Mouse (Mus musculus) B cell, adult 2 months (primary cell): ENCODE results near the gene Iqcf5.
"Not testable (repeated sequence)": the region's sequence is repeated elsewhere in the genome, so short reads cannot be mapped to it uniquely, and the experiment has no call there.

Experiments used
- DNase-seq, 2 experiments: peaks; one replicate each; pipeline ENCODE4 v3.0.0; 2022

Gene Iqcf5

DNA sequence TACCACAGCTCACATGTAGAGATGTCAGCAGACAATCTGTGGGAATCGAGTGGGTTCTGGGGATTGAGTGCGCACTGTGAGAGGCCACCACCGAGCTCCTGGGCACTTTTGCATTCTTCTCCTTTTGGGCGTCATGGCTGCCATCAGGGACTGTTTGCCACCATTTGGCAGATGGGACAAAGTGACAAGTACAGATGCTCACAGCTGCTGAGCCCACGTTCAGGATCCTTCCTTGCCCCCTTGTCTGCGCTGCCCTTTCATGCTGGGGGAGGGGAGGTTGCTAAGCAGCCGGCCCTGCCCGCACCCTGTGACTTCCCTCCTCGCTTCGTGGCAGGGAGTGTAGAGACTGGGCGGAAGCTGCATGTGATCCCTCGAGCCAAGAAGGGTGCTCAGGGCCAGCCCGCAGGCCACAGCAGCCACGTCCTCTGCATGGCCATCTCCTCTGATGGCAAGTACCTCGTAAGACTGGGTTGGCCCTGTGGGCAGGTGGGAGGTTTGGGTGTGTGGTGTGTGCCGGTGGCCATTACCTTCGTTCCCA is 31.7 kb upstream of the Iqcf5 start:
- DNase-seq: no peak

DNA sequence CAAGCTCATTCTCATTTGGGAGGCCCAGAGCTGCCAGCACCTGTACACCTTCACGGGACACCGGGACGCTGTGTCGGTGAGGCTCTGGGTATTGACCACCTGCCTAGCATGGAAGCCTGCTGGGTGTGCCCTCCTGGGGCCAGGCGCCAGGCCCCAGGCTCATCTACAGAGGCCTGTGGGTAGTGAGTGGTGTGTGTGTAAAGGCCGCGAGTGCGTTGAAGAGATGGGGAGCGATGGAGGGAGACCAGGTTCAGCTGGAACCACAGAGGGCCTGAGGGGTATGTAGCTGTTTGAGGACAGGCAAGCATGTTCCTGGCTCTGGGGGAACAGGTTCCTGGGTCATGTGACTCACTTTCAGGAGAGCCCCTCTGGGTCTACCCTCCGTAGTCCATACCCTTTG is 31.2 kb upstream of the Iqcf5 start:
- no peak for DNase-seq

DNA sequence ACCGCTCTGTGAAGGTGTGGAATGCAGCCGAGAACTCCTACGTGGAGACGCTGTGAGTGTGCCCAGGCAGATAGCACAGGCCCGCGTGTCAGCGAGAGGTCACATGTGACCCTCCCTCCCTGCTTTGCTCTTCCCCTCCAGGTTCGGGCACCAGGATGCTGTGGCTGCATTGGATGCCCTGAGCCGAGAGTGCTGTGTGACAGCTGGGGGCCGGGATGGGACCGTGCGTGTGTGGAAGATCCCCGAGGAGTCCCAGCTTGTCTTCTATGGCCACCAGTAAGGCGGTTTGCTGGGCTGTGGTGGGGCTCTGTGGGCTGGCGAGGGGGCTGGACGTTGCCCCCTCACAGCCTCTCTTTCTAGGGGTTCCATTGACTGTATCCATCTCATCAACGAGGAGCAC is 30.8 kb upstream of the Iqcf5 start:
- DNase-seq: no peak

DNA sequence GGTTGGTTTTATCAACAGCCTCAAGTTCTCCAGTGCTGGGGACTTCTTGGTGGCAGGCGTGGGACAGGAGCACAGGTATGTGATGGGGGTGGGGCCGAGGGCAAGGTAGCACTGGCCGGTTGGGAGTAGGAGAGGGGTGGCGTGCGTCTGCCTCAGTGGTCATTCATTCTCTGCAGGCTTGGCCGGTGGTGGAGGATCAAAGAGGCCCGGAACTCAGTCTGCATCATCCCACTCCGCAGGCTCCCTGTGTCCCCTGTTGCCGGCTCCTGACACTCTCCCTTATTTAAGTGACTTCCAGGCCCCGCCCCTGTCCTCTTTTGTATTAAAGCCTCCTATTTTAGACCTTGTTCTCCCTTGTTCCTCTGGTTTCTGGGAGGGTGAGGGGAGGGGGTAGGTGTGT is 29.3 kb upstream of the Iqcf5 start:
- DNase-seq: no peak

DNA sequence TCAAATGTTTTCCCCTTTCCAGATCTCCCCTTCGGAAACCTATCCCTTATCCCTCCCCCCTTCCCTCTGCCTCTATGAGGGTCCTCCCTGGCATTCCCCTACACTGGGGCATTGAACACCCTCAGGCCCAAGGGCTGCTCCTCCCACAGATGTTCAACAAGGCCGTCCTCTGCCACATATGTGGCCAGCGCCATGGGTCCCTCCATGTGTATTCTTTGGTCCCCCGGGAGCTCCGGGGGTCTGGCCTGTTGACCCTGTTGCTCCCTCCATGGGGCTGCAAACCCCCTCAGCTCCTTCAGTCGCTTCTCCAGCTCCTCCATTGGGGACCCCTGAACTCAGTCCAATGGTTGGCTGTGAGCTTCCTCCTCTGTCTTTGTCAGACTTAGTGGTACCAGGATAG is 26.8 kb upstream of the Iqcf5 start:
- DNase-seq: not testable (repeated sequence)

DNA sequence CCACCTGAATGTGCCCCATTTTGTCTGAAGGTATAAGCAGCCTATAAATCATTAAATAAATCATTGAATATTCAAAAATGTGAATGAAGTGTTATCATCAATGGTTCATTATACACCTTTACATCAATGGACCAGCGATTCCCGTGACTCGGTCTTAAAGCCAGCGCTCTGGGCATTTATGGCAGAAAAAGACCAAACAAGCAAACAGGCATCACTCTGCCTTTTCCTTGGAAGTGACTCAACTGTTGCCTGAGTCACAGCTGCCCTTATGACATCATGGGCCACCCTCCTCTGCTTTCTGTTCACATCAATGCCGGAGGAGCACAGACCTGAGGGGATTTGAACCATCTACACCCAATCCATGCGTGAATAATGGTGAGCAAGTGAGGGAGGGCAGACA is 14.7 kb upstream of the Iqcf5 start, which contains the start of gene Iqcf1:
Iqcf1 (plus strand) TSS at position 301 of the 400 bp plus-strand sequence.
- DNase-seq: no peak

DNA sequence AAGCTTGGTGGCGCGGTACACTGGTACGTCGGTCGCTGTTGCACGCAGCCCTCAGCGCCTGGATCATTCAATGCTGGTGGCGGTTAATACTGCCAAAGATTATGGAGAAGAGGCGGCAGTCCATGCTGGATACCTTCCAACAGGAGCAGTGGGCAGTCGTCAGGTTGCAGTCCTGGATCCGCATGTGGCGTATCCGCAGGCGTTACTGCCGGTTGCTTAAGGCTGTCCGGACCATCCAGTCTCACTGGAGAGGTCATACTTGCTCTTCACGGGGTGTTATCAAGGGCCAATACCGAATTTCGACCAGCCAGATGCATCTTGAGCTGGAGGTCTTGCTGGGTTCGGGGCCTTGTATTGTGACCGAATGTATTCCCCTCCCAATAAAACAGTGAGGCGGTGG is 12.5 kb upstream of the Iqcf5 start:
- no peak for DNase-seq

DNA sequence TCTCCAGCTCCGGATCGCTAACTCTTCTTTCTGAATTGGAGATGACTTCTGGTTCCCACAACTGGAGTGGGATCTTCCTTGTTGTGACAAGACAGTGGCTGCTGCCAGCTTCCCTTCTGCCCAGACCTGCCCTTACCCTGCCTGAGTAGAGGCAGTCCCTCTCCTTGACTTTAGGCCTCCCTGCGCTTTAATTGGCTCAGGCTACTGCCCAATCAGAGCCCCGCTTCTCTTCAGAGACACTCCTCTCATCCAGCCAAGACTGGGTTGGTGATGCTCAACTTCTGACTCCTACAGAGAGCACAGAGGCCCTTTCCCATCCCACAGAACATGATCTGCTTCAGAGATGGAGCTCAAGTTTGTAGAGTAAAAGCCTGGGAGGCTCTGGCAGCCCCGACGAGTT is 10.1 kb upstream of the Iqcf5 start:
- DNase-seq: no peak

DNA sequence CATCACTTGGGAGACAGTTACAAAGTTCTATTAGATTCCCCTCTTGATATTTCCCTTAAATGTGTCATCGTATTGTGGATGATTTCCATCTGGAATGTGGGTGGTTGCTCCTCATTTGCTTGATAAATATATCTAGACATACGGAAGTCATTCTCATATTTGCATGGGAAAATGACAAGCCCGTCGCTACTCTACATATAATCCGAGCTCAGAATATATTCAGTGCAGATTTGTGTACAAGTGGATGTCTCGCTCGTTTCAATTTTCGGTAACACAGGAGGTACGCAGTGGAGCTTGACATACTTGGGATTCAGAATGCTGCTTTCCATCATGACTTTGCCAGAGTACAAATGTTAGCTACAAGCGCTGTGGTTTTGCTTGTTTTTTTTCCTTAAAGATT is 5.0 kb upstream of the Iqcf5 start:
- no peak for DNase-seq

DNA sequence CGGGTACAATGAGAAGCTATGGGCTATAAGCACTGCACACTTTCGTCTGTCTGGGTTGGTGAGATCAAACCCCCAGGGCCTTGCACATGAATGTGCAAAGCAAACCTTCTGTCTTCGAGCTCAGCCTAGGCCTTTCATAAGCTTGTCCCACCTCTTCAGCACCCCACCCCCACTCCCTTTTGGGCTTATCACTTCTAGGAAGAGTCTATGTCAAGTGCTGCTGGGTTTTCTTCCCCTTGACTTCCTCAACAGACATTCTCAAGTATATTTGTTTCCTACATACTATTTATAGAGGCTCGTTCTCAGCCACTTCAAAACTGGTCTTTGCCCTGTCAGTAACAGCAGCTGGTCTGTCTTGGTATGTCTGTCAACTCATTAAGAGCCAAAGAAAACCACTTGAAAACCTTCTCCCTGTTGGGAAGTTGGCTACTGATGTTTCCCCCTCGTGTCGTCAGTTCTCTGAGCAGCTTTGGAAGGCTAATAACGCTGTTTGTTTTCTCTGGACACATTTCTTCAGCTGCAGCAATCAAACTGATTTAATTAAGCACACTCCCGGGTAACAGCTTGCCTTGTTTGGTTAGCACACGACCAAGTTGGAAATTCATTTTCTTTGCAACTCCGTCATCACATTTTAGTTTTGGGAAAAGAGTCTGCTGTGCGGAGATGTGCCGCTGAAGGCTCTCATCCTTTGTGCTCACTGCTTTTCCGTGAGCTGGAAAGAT is 1.5 kb upstream of the Iqcf5 start:
- DNase-seq: no peak

DNA sequence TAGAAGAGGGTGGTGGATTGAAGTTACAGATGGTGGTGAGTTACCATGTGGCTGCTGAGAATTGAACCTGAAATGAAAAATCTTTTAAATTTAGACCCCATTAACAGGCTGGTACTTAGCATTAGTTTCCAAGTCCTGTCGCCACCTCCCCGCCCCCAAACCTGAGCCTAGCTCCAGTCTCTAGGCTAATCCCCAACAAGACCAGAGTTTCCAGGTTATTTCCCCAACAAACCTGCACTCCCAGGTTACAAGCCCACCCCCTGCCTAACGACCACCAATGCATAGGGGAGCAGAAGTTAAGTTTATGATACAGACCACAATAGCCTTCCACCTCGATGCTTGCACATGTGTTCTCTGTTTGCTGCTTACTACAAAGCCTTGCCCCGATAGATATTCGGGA is 807 bp upstream of the Iqcf5 start:
- DNase-seq: no peak

DNA sequence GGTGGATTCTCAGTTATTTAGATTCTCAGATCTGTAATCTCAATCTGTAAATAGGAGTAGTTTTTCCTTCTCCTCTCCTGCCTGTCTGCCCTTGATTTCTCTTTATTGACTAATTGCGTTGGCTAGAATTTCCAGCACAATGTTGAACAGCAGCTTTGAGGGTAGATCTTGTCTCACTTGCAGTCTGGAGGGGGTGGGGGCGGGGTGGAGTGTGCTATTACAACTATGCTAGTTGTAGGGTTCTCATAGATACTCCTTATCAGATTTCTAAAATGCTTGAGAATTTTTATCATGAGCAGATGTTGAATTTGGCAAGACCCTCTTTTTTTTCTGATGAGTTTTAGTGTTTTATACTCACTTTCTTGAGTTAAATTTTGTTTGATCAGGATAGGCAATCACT is 5.1 kb downstream of the Iqcf5 start:
- no peak for DNase-seq

DNA sequence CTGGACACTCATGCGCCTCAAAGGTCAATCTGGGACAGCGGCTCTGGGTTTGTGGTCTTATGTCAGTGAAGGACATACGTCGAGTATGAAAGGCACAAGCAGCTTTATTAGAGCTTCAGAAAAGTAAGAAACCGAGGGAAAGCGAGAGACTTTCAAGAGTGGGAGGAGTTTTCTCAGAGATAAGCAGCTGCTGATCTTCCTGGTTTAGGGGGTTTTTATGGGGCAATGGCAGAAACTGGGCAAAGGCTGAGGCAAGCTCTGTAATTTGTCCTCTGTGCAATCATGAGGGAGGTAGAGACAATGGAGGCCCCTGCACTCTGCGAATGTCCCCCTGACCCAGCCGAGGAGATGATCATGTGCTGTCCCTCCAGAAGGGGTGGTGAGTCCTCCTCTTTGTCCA is 5.5 kb downstream of the Iqcf5 start:
- DNase-seq: no peak

DNA sequence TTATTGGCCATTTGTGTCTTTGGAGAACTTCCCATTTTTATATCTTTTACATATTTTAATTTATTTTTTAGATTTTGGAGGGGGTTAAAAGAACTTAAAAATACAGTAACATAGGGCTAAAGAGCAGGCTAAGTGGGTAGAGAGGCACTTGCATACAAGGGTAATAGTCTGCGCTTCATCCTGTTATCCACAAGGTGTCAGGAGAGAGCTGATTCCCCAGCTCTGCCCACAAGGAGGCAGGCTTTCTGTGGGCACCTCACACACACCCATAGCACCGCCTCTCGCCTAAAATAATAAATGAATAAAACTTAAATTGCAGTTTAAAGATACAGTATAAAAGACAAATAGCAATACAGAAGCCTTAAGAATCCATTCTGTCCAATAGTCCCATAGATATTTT is 17.5 kb downstream of the Iqcf5 start:
- peak; percentile 29 to 42 for DNase-seq

DNA sequence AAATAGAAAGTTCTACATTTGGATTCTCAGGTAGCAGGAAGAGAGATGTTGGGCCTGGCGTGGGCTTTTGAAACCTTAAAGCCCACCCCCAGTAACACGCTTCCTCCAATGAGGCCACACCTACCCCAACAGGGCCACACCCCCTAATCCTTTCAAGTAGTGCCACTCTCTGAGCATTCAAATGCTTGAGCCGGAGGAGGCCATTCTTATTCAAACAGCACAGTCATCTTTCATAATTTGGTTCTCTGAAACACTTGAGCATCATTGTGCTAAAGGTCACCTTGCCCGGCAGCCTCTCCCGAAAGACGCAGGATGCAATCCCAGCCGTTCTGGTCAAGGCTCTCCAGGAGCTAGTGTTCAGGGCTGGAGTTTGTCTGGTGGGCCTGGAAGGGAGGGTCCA is 19.9 kb downstream of the Iqcf5 start:
- no peak for DNase-seq

DNA sequence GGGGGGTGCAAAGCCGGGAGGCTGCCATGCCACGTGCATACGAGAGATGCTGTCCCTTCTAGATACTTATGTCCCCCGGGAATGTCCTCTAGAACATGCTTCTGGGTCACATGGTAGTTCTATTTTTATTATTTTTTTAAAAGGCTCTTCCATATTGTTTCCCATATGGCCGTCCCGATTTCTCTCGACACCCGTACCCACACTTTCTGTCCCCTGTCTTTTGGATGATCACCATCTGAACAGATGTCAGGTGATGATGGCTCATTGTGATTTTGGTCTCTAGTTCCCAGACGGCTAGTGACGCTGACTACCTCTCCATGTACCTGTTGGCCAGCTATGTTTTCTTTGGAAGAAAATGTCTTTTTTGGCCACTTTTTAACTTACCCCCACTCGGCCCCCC is 20.6 kb downstream of the Iqcf5 start:
- DNase-seq: no peak

DNA sequence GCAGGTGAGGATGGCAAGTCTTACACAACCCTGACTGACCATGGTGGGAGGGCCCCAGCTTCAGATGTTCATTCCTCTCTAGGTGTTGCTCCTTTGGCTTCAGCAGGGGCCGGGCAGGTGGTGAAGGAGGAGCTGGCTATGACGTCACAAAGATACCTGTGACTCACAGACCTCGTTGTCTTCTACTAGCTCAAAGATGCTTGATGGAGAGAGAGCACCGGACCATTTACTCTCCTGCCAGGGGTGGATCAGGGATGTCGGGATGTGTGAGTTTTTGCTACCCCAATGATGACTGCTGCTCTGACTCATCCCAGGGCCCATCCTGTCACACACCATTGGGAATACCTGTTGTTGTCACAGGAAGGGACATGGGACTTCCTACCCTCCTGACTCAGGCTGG is 47.2 kb downstream of the Iqcf5 start, which contains the start of gene Iqcf3:
Iqcf3 (minus strand) TSS at position 101 of the 400 bp plus-strand sequence.
- no peak for DNase-seq

DNA sequence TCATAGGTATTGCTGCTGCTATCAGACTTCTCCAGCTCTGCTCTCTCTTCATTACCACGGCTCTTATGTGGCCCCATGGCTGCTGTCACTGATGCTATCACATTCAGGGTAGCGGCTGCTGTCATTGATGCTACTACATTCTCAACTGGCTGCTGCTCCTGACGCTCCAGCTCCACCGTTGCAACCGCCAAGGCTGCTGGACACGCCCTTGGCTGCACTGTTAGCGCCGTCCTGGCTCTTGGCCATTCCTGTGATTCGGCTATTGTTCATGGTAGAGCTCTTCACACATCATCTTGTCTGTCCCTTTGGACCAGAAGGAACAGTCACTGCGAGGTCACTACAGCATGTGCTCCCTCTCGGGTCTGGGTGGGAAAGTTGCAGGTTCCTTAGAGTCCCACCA is 47.9 kb downstream of the Iqcf5 start:
- DNase-seq: no peak

DNA sequence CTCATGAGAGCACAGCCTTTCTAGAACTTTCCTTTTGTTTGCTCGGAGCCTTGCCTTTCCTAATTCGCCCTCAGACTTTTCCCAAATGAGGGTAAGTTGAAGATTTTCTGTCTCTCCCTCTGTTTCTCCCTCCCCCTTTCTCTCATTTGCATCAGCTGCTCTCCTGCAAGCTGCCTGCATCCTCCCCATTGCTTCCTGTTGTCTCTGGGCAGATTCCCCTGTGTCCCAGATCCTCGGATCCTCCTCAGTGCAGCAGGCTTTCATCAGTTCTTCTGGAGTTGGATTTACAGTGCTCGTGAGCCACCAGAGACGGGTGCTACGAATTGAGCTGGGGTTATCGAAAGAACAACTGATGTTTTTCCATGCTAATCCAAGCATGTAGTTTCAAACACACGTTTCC is 49.7 kb downstream of the Iqcf5 start:
- DNase-seq: no peak
